Mouse (Mus musculus) heart, embryonic 16.5 days (tissue): ENCODE measurements around the gene Ahcy. TPM values are rescaled to one million over a fixed set of nuclear protein-coding genes. Genes with fewer than 3 reads are reported as not detected.
"Not testable (repeated sequence)": the region's sequence is repeated elsewhere in the genome, so short reads cannot be mapped to it uniquely, and the experiment has no call there.

Experiments used
- ATAC-seq: fragments of 200-750 bp; cut with Nextera tagmentation; replicated peaks from 2 replicates; pipeline ENCODE4 v1.8.0; 2017; ENCODE audit warnings: moderate number of reproducible peaks; ENCODE audit not compliant: insufficient read depth, low FRiP score; ENCODE audit errors: extremely low read depth
- H3K27ac ChIP-seq: fragments of 300-500 bp; sonication (generic); 2 replicates; pipeline ENCODE4 v1.5.1; 2014; ENCODE audit warnings: mild to moderate bottlenecking, low read length, control low read depth, moderate library complexity
- H3K27me3 ChIP-seq: fragments of 300-500 bp; sonication (generic); 2 replicates; pipeline ENCODE4 v1.6.1; 2014; ENCODE audit warnings: low read length, mixed read lengths; ENCODE audit not compliant: control insufficient read depth, insufficient read depth
- H3K36me3 ChIP-seq: fragments of 300-500 bp; sonication (generic); 2 replicates; pipeline ENCODE4 v1.6.1; 2014; ENCODE audit not compliant: control insufficient read depth, insufficient read depth
- H3K4me1 ChIP-seq: fragments of 300-500 bp; sonication (generic); 2 replicates; pipeline ENCODE4 v1.6.1; 2014; ENCODE audit warnings: low read length, mixed read lengths; ENCODE audit not compliant: control insufficient read depth, insufficient read depth
- H3K4me2 ChIP-seq: fragments of 300-500 bp; sonication (generic); 2 replicates; pipeline ENCODE4 v1.6.1; 2014; ENCODE audit warnings: low read depth, mild to moderate bottlenecking, control low read depth, low read length
- H3K4me3 ChIP-seq: fragments of 300-500 bp; sonication (generic); 2 replicates; pipeline ENCODE4 v1.5.1; 2014; ENCODE audit warnings: mild to moderate bottlenecking, control low read depth, low read length
- H3K9ac ChIP-seq: fragments of 300-500 bp; sonication (generic); 2 replicates; pipeline ENCODE4 v1.6.1; 2014; ENCODE audit warnings: low read length, control low read depth
- H3K9me3 ChIP-seq: fragments of 300-500 bp; sonication (generic); replicated peaks from 2 replicates; pipeline ENCODE4 v1.6.1; 2016; ENCODE audit warnings: low read length; ENCODE audit not compliant: control insufficient read depth
- WGBS: fragments of 180-500 bp; shearing (Covaris S2); extraction: QIAGEN DNeasy Blood & Tissue Kit; methylation state at CpG from one replicate; pipeline ENCODE4 v1.1.7; 2014; 5-methylcytosine and 5-hydroxymethylcytosine counted together
- polyA plus RNA-seq: library from polyadenylated mRNA; unstranded; fragments of >200 nt; fragmentation: Nextera tagmentation; extraction: Ambion mirVana; gene quantifications from 2 replicates; pipeline ENCODE4 v1.2.1, GENCODE M21; 2015

The Ahcy gene
- polyA plus RNA-seq: 39.3 and 42.7 TPM in 2 replicates

DNA sequence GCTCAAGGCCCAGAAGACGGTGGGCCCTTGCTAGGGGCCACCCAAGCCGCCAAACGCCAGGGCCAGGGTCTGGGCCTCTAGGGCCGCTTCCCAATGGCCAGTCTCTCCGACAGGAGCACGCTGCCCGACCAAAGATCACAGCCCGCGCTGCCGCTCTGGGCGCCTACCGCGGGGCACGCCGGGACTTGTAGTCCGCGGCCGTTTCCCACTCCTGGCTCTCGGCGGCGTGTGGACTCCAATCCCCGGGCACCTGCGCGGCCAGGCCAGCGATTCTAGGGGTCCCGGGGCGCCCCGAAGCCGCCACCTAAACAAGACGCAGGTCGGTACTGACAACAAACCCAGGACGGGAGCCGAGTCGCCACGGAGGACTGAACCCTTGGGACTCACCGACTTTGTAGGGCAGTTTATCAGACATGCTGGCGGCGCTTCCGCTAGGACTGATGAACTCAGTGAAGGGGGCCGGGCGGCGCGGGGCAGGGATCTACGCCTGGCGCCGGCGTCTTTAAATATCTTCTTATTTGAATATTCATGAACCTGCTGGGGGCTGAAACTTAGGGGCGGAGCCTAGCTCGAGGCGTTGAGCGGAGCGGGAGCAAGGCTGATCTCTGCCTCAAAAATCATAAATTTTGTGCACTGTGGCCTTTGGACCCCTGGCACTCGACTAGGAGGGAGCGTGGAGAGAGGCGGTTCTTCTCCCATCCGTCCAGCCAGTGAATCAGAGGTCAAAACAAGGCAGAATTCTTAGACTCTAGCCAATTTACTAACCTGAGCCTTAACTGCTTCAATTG lies at the start of gene Ahcy:
TSS of gene Ahcy (minus strand) at position 520 of the 788 bp plus-strand sequence.
- under 1% methylated on average over 56 of the region's 56 CpGs for WGBS

GRCm38 (mm10) chr2:155115216-155115830 lies 41.0 kb upstream of the Ahcy start:
- H3K27me3 ChIP-seq: no peaks in the 10 kb centered on the region
- WGBS: 61% methylated on average over 7 of the region's 7 CpGs

More for the DNA sequence above, at the start of gene Ahcy:
- H3K4me1 ChIP-seq: peaks cover 13% of the 10 kb centered on the region
- peak within 1 kb of the TSS; percentile 74 for H3K4me3 ChIP-seq
- H3K36me3 ChIP-seq: no peaks in the 10 kb centered on the region
- H3K27ac ChIP-seq: peak within 1 kb of the TSS; percentile 72
- no peaks in the 10 kb centered on the region for H3K27me3 ChIP-seq
- peak within 1 kb of the TSS; percentile 86 for H3K4me2 ChIP-seq
- no peaks in the 10 kb centered on the region for H3K9me3 ChIP-seq
- peak within 1 kb of the TSS; percentile 92 for H3K9ac ChIP-seq
- peak; percentile 93 for ATAC-seq

GRCm38 (mm10) chr2:155107276-155107675 lies 33.0 kb upstream of the Ahcy start:
- H3K36me3 ChIP-seq, ATAC-seq, H3K4me2 ChIP-seq, H3K4me3 ChIP-seq, H3K27me3 ChIP-seq, H3K27ac ChIP-seq, H3K4me1 ChIP-seq, H3K9me3 ChIP-seq, H3K9ac ChIP-seq: not testable (repeated sequence)
- WGBS: 81% methylated on average over 9 of the region's 9 CpGs

More at GRCm38 (mm10) chr2:155115216-155115830, 41.0 kb upstream of the Ahcy start:
- no peaks in the 10 kb centered on the region for H3K36me3 ChIP-seq
- peaks cover 9% of the 10 kb centered on the region; the same call in 1 of the 2 replicates for H3K9me3 ChIP-seq
- H3K9ac ChIP-seq: no peak overlapping the region
- ATAC-seq: no peak
- no peak overlapping the region for H3K27ac ChIP-seq
- no peaks in the 10 kb centered on the region for H3K4me1 ChIP-seq
- H3K4me3 ChIP-seq: no peak overlapping the region
- H3K4me2 ChIP-seq: no peak overlapping the region

DNA sequence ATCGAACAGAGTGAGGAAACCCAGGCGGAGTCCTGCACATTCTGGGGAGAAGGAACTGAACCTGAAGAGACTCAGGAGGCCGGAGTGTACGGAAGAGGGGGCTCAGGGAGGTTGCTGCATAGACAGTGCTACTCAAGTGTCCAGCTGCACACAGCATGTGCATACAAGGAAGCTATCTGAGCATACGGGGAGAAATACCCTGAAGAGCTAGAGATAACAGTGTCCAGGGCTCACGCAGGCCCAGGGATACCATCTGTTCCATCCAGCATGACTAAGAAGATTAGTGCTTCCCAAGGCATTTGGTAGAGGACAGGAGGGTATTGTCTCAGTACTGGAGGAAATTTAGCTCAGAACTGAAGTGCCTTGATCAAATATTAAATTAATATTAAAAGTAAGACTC lies 29.3 kb upstream of the Ahcy start:
- Histone ChIP-seq H3K4me1 (no peaks in the 10 kb centered on the region), H3K36me3 (no peaks in the 10 kb centered on the region), H3K27me3 (no peaks in the 10 kb centered on the region), H3K27ac (no peak overlapping the region), H3K4me3 (no peak overlapping the region), H3K9me3 (no peaks in the 10 kb centered on the region), H3K9ac (no peak overlapping the region), H3K4me2 (no peak overlapping the region)
- ATAC-seq: no peak
- 64% methylated on average over 6 of the region's 6 CpGs for WGBS

GRCm38 (mm10) chr2:155101761-155102181 lies 27.5 kb upstream of the Ahcy start:
- 62% methylated on average over 6 of the region's 6 CpGs for WGBS
- no peaks in the 10 kb centered on the region for H3K9me3 ChIP-seq
- no peaks in the 10 kb centered on the region for H3K27me3 ChIP-seq
- no peak overlapping the region for H3K4me3 ChIP-seq
- no peaks in the 10 kb centered on the region for H3K36me3 ChIP-seq
- no peaks in the 10 kb centered on the region for H3K4me1 ChIP-seq
- no peak for ATAC-seq
- H3K4me2 ChIP-seq: no peak overlapping the region
- no peak overlapping the region for H3K9ac ChIP-seq
- no peak overlapping the region for H3K27ac ChIP-seq

GRCm38 (mm10) chr2:155100796-155101259 lies 26.5 kb upstream of the Ahcy start:
- H3K36me3 ChIP-seq: no peaks in the 10 kb centered on the region
- ATAC-seq: no peak
- 73% methylated on average over 3 of the region's 3 CpGs for WGBS
- no peak overlapping the region for H3K4me2 ChIP-seq
- H3K4me1 ChIP-seq: no peaks in the 10 kb centered on the region
- H3K27me3 ChIP-seq: no peaks in the 10 kb centered on the region
- H3K9ac ChIP-seq: no peak overlapping the region
- no peaks in the 10 kb centered on the region for H3K9me3 ChIP-seq
- H3K4me3 ChIP-seq: no peak overlapping the region
- H3K27ac ChIP-seq: no peak overlapping the region

GRCm38 (mm10) chr2:155099994-155100795 lies 25.9 kb upstream of the Ahcy start:
- 55% methylated on average over 14 of the region's 14 CpGs for WGBS
- Histone ChIP-seq H3K9me3 (no peaks in the 10 kb centered on the region), H3K4me2 (no peak overlapping the region), H3K9ac (no peak overlapping the region), H3K4me3 (no peak overlapping the region), H3K27me3 (no peaks in the 10 kb centered on the region), H3K27ac (no peak overlapping the region), H3K36me3 (no peaks in the 10 kb centered on the region), H3K4me1 (no peaks in the 10 kb centered on the region)
- ATAC-seq: 0 out of 2 replicates have a peak, but pooled peaks have one; percentile 23

DNA sequence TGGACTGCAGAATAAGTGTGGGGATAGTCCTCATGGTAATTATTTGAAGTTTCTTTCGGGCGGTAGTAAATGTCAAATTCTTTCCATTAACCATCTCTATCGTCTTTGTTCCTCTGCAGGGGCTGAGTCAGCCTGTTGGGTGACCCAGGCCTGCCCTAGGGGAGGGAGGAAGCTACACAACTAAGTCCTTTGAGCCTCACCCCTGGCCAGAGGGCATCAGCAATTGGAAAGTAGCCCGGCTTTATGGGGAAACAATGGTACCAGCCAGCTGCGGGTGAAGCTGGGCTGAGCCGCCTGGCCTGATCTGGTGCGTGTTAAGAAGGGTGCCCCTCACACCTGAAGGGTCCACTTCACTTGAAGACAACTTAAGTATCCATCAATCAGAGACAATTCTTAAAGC lies 25.1 kb upstream of the Ahcy start:
- Histone ChIP-seq H3K4me3 (no peak overlapping the region), H3K9ac (no peak overlapping the region), H3K4me2 (no peak overlapping the region), H3K9me3 (no peaks in the 10 kb centered on the region), H3K27ac (no peak overlapping the region), H3K36me3 (no peaks in the 10 kb centered on the region), H3K27me3 (no peaks in the 10 kb centered on the region), H3K4me1 (no peaks in the 10 kb centered on the region)
- no peak for ATAC-seq
- WGBS: 58% methylated on average over 7 of the region's 7 CpGs
